Mouse (Mus musculus) MEL (cell line): ENCODE measurements around the gene Eme2. TPM values are rescaled to one million over a fixed set of nuclear protein-coding genes. Genes with fewer than 3 reads are reported as not detected.

Experiments used
- DNase-seq: peaks from one replicate; pipeline ENCODE4 v3.0.0; 2011; ENCODE audit warnings: low read depth, low spot score
- H3K27ac ChIP-seq: 2 replicates; pipeline ENCODE4 v1.5.1; 2012; ENCODE audit warnings: low read depth, mild to moderate bottlenecking, control low read depth, low read length, moderate library complexity; ENCODE audit not compliant: control insufficient read depth
- H3K27me3 ChIP-seq, 2 experiments: fragments of 150-350 bp in 1 of 2; sonication (generic) in 1 of 2; 2 replicates each; pipeline ENCODE4 v1.6.1; 2012; ENCODE audit warnings: low read length in 2 of 2, mild to moderate bottlenecking in 2 of 2, improper control_type of control experiment in 1 of 2, moderate library complexity in 1 of 2; ENCODE audit not compliant: insufficient read depth in 2 of 2, control insufficient read depth in 1 of 2
- H3K36me3 ChIP-seq, 2 experiments: 2 replicates each; pipeline ENCODE4 v1.6.1; 2012 to 2014; ENCODE audit warnings: low read length in 2 of 2, improper control_type of control experiment in 1 of 2, inconsistent platforms in 1 of 2, mild to moderate bottlenecking in 1 of 2; ENCODE audit not compliant: insufficient read depth in 2 of 2, control insufficient read depth in 1 of 2
- H3K4me1 ChIP-seq, 2 experiments: fragments of 150-350 bp in 1 of 2; sonication (generic) in 1 of 2; 2 replicates each; pipeline ENCODE4 v1.6.1; 2012; ENCODE audit warnings: low read length in 2 of 2, improper control_type of control experiment in 1 of 2, mild to moderate bottlenecking in 1 of 2; ENCODE audit not compliant: insufficient read depth in 2 of 2, control insufficient read depth in 1 of 2
- H3K4me3 ChIP-seq, 2 experiments: fragments of 150-350 bp in 1 of 2; sonication (generic) in 1 of 2; 2 replicates each; pipeline ENCODE4 v1.5.1; 2012; ENCODE audit warnings: low read depth in 2 of 2, low read length in 2 of 2, mild to moderate bottlenecking in 2 of 2, moderate library complexity in 2 of 2, control low read depth in 1 of 2, improper control_type of control experiment in 1 of 2; ENCODE audit not compliant: control insufficient read depth in 1 of 2, insufficient read depth in 1 of 2
- H3K79me2 ChIP-seq: 2 replicates; pipeline ENCODE4 v1.6.1; 2012; ENCODE audit warnings: mild to moderate bottlenecking, low read length, moderate library complexity; ENCODE audit not compliant: control insufficient read depth, poor library complexity, insufficient read depth
- H3K9ac ChIP-seq: 2 replicates; pipeline ENCODE4 v1.6.1; 2012; ENCODE audit warnings: low read depth, mild to moderate bottlenecking, control low read depth, low read length, moderate library complexity; ENCODE audit not compliant: control insufficient read depth, poor library complexity, severe bottlenecking
- H3K9me3 ChIP-seq: fragments of 150-350 bp; sonication (generic); replicated peaks from 2 replicates; pipeline ENCODE4 v1.6.1; 2012; ENCODE audit warnings: mild to moderate bottlenecking, low read length, improper control_type of control experiment, moderate library complexity; ENCODE audit not compliant: insufficient read depth
- CHD1 ChIP-seq: IDR thresholded peaks from 2 replicates; pipeline ENCODE4 v1.6.1; 2012; ENCODE audit warnings: low read depth, mild to moderate bottlenecking, inconsistent platforms, low read length, improper control_type of control experiment
- CHD2 ChIP-seq: IDR thresholded peaks from 2 replicates; pipeline ENCODE4 v1.6.1; 2011; ENCODE audit warnings: low read length, improper control_type of control experiment
- CTCF ChIP-seq, 3 experiments: IDR thresholded peaks in 2 of 3; conservative IDR thresholded peaks in 1 of 3; 2 replicates each; pipeline ENCODE4 v1.5.1; 2011 to 2012; ENCODE audit warnings: low read length in 3 of 3, low read depth in 2 of 3, mild to moderate bottlenecking in 2 of 3, improper control_type of control experiment in 1 of 3, inconsistent platforms in 1 of 3, mixed read lengths in 1 of 3, moderate library complexity in 1 of 3; ENCODE audit not compliant: control insufficient read depth in 1 of 3, insufficient read depth in 1 of 3, poor library complexity in 1 of 3, severe bottlenecking in 1 of 3
- E2F4 ChIP-seq: IDR thresholded peaks from 2 replicates; pipeline ENCODE4 v1.6.1; 2011; ENCODE audit warnings: low read depth, low read length, improper control_type of control experiment, borderline replicate concordance
- ELF1 ChIP-seq: IDR thresholded peaks from 2 replicates; pipeline ENCODE4 v1.6.1; 2014; ENCODE audit warnings: low read depth, mild to moderate bottlenecking, inconsistent platforms, low read length, improper control_type of control experiment, moderate library complexity
- EP300 ChIP-seq, 2 experiments: IDR thresholded peaks; 2 replicates each; pipeline ENCODE4 v1.6.1; 2011; ENCODE audit warnings: improper control_type of control experiment in 2 of 2, low read length in 2 of 2, low read depth in 1 of 2, mild to moderate bottlenecking in 1 of 2
- ETS1 ChIP-seq: IDR thresholded peaks from 2 replicates; pipeline ENCODE4 v1.6.1; 2012; ENCODE audit warnings: low read depth, mild to moderate bottlenecking, inconsistent platforms, low read length, improper control_type of control experiment, moderate library complexity
- GATA1 ChIP-seq: IDR thresholded peaks from 2 replicates; pipeline ENCODE4 v1.6.1; 2011; ENCODE audit warnings: low read depth, low read length, improper control_type of control experiment
- HCFC1 ChIP-seq: IDR thresholded peaks from 2 replicates; pipeline ENCODE4 v1.6.1; 2012; ENCODE audit warnings: low read depth, mild to moderate bottlenecking, inconsistent platforms, low read length, improper control_type of control experiment, moderate library complexity
- JUND ChIP-seq: IDR thresholded peaks from 2 replicates; pipeline ENCODE4 v1.6.1; 2011; ENCODE audit warnings: low read depth, mild to moderate bottlenecking, improper control_type of control experiment, low read length
- KAT2A ChIP-seq: conservative IDR thresholded peaks from 2 replicates; pipeline ENCODE4 v1.6.1; 2012; ENCODE audit warnings: low read depth, low read length, improper control_type of control experiment, inconsistent platforms
- MAFK ChIP-seq: IDR thresholded peaks from 2 replicates; pipeline ENCODE4 v1.6.1; 2011; ENCODE audit warnings: low read depth, mild to moderate bottlenecking, low read length, improper control_type of control experiment, borderline replicate concordance
- MAX ChIP-seq: IDR thresholded peaks from 2 replicates; pipeline ENCODE4 v1.6.1; 2011; ENCODE audit warnings: low read length, improper control_type of control experiment
- MAZ ChIP-seq: IDR thresholded peaks from 2 replicates; pipeline ENCODE4 v1.6.1; 2012; ENCODE audit warnings: low read depth, mild to moderate bottlenecking, inconsistent platforms, low read length, improper control_type of control experiment
- MXI1 ChIP-seq: IDR thresholded peaks from 2 replicates; pipeline ENCODE4 v1.6.1; 2011; ENCODE audit warnings: mild to moderate bottlenecking, low read depth, low read length, improper control_type of control experiment
- MYB ChIP-seq: IDR thresholded peaks from 2 replicates; pipeline ENCODE4 v1.6.1; 2011; ENCODE audit warnings: mild to moderate bottlenecking, low read depth, low read length, improper control_type of control experiment
- MYC ChIP-seq: IDR thresholded peaks from 2 replicates; pipeline ENCODE4 v1.6.1; 2011; ENCODE audit warnings: low read depth, mild to moderate bottlenecking, low read length, improper control_type of control experiment, moderate library complexity
- NELFE ChIP-seq: IDR thresholded peaks from 2 replicates; pipeline ENCODE4 v1.6.1; 2011; ENCODE audit warnings: low read depth, low read length, improper control_type of control experiment
- NRF1 ChIP-seq: IDR thresholded peaks from 2 replicates; pipeline ENCODE4 v1.6.1; 2014; ENCODE audit warnings: low read depth, mild to moderate bottlenecking, inconsistent platforms, low read length, improper control_type of control experiment, moderate library complexity; ENCODE audit not compliant: poor library complexity, insufficient read depth, severe bottlenecking
- POLR2A ChIP-seq, 2 experiments: IDR thresholded peaks; 2 replicates each; pipeline ENCODE4 v1.6.1; 2011 to 2012; ENCODE audit warnings: low read length in 2 of 2, mild to moderate bottlenecking in 2 of 2, control low read depth in 1 of 2, improper control_type of control experiment in 1 of 2, low read depth in 1 of 2, moderate library complexity in 1 of 2; ENCODE audit not compliant: control insufficient read depth in 1 of 2, insufficient read depth in 1 of 2, poor library complexity in 1 of 2
- POLR2AphosphoS5 ChIP-seq: IDR thresholded peaks from 2 replicates; pipeline ENCODE4 v1.6.1; 2012; ENCODE audit warnings: low read depth, borderline replicate concordance, mild to moderate bottlenecking, inconsistent platforms, low read length, moderate library complexity, mixed read lengths
- RAD21 ChIP-seq: IDR thresholded peaks from 2 replicates; pipeline ENCODE4 v1.6.1; 2011; ENCODE audit warnings: mild to moderate bottlenecking, low read depth, low read length, improper control_type of control experiment
- RCOR1 ChIP-seq: IDR thresholded peaks from 2 replicates; pipeline ENCODE4 v1.6.1; 2012; ENCODE audit warnings: low read depth, mild to moderate bottlenecking, inconsistent platforms, low read length, improper control_type of control experiment
- SIN3A ChIP-seq: IDR thresholded peaks from 2 replicates; pipeline ENCODE4 v1.6.1; 2012; ENCODE audit warnings: low read length, improper control_type of control experiment, inconsistent platforms
- SMC3 ChIP-seq: IDR thresholded peaks from 2 replicates; pipeline ENCODE4 v1.6.1; 2011; ENCODE audit warnings: low read depth, low read length, improper control_type of control experiment
- TAL1 ChIP-seq: IDR thresholded peaks from 2 replicates; pipeline ENCODE4 v1.6.1; 2012; ENCODE audit warnings: mild to moderate bottlenecking, inconsistent platforms, low read length, moderate library complexity, mixed read lengths
- TBP ChIP-seq: IDR thresholded peaks from 2 replicates; pipeline ENCODE4 v1.8.0; 2011; ENCODE audit warnings: low read depth, low read length, improper control_type of control experiment
- UBTF ChIP-seq: IDR thresholded peaks from 2 replicates; pipeline ENCODE4 v1.6.1; 2012; ENCODE audit warnings: low read depth, mild to moderate bottlenecking, inconsistent platforms, low read length, improper control_type of control experiment, moderate library complexity, borderline replicate concordance; ENCODE audit not compliant: insufficient read depth
- USF1 ChIP-seq: IDR thresholded peaks from 2 replicates; pipeline ENCODE4 v1.6.1; 2014; ENCODE audit warnings: low read depth, mild to moderate bottlenecking, inconsistent platforms, low read length, improper control_type of control experiment, moderate library complexity
- USF2 ChIP-seq, 2 experiments: IDR thresholded peaks; 2 replicates each; pipeline ENCODE4 v1.6.1; 2011 to 2012; ENCODE audit warnings: improper control_type of control experiment in 2 of 2, low read length in 2 of 2, borderline replicate concordance in 1 of 2, inconsistent platforms in 1 of 2, low read depth in 1 of 2, mild to moderate bottlenecking in 1 of 2; ENCODE audit not compliant: insufficient read depth in 1 of 2
- ZC3H11A ChIP-seq: IDR thresholded peaks from 2 replicates; pipeline ENCODE4 v1.6.1; 2012; ENCODE audit warnings: low read depth, mild to moderate bottlenecking, inconsistent platforms, low read length, improper control_type of control experiment
- ZKSCAN1 ChIP-seq: IDR thresholded peaks from 2 replicates; pipeline ENCODE4 v1.6.1; 2012; ENCODE audit warnings: low read depth, mild to moderate bottlenecking, inconsistent platforms, low read length, improper control_type of control experiment, moderate library complexity
- ZNF384 ChIP-seq: IDR thresholded peaks from 2 replicates; pipeline ENCODE4 v1.6.1; 2012; ENCODE audit warnings: low read depth, mild to moderate bottlenecking, inconsistent platforms, low read length, improper control_type of control experiment
- polyA plus RNA-seq, 2 experiments: library from polyadenylated mRNA; stranded (reverse) in 1 of 2; unstranded in 1 of 2; fragments of >175 nt in 1 of 2; fragments of >200 nt in 1 of 2; gene quantifications; 2 replicates each; pipeline versions ENCODE4 v1.2.1 to v1.2.4; 2012; ENCODE audit warnings: low replicate concordance in 2 of 2, low read depth in 1 of 2; ENCODE audit not compliant: insufficient read length in 2 of 2, insufficient read depth in 1 of 2, missing spikeins in 1 of 2
- total RNA-seq: library from RNA; depleted of rRNA; stranded (reverse); fragments of 300-350 nt; gene quantifications from 2 replicates; pipeline ENCODE4 v1.2.3, GENCODE M21; 2012

The Eme2 gene
- total and polyA plus RNA-seq, 3 experiments, result 15.1 to 26.8 TPM; not detected in 1

- TF ChIP-seq CHD1, result no peak
- TF ChIP-seq ZKSCAN1, result no peak
- peak; percentile 42; the same call in 1 of the 2 replicates for TF ChIP-seq MAX
- TF ChIP-seq TBP, result peak; percentile 60; the same call in 1 of the 2 replicates
- TF ChIP-seq, all 39 proteins: peak for 16
Measured at GRCm38 (mm10) chr17:24850065-24850772, 44.7 kb downstream of the Eme2 start, which contains the start of gene Fahd1 (continued).

DNA sequence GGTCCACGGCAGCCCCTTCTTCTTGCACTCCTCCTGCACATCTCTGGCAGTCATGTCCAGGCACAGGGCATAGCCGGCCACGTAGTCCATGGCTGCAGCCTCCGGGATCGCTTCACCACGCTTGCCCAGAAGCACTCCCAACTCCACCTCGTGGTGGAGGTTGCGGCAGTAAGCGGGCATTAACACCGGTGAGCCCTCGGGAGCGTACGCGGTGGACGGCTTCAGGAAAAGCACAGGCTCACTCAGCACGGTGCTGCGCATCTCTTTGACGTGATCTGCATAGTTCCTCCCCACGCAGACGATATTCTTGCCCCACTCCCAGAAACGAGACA lies 45.2 kb downstream of the Eme2 start:
- H3K4me1 ChIP-seq, result peaks cover 0 to 15% of the 10 kb centered on the region in 2 experiments; a peak in 2 of 4 replicates
- no peak for DNase-seq
- peaks cover 0 to 13% of the 10 kb centered on the region in 2 experiments; a peak in 2 of 4 replicates for H3K36me3 ChIP-seq
- peak overlapping the region; percentile 64 to 81 for H3K4me3 ChIP-seq
- H3K27me3 ChIP-seq, result no peaks in the 10 kb centered on the region
- H3K79me2 ChIP-seq, result peaks cover 3% of the 10 kb centered on the region; the same call in 1 of the 2 replicates
- peak overlapping the region; percentile 63 for H3K27ac ChIP-seq
- H3K9ac ChIP-seq, result peak overlapping the region; percentile 67
- no peaks in the 10 kb centered on the region for H3K9me3 ChIP-seq
- TF ChIP-seq ZKSCAN1 (no peak), USF2 (IDR thresholded peaks at IDR 0.05; ENCODE audit: borderline replicate concordance in 1 of 2, insufficient read depth in 1 of 2, low read depth in 1 of 2, low read length in 2 of 2) (no peak), POLR2AphosphoS5 (0 out of 2 replicates have a peak, but pooled peaks have one; percentile 15), EP300 (IDR thresholded peaks at IDR 0.05; ENCODE audit: low read depth in 1 of 2, low read length in 2 of 2) (no peak), RAD21 (no peak), NRF1 (peak; percentile 50; the same call in 1 of the 2 replicates), CHD2 (no peak), MAFK (no peak), GATA1 (no peak), HCFC1 (peak; percentile 72; the same call in 1 of the 2 replicates), KAT2A (no peak), E2F4 (no peak), CHD1 (0 out of 2 replicates have a peak, but pooled peaks have one; percentile 53), CTCF (IDR thresholded peaks at IDR 0.05 in 2 of 3, conservative IDR thresholded peaks at IDR 0.05 in 1 of 3; ENCODE audit: control insufficient read depth in 1 of 3, insufficient read depth in 1 of 3, low read depth in 2 of 3, low read length in 3 of 3, poor library complexity in 1 of 3, severe bottlenecking in 1 of 3) (0 out of 6 replicates have a peak, but pooled peaks of 1 of the 3 experiments have one; percentile 11), ETS1 (no peak), RCOR1 (no peak), POLR2A (IDR thresholded peaks at IDR 0.05; ENCODE audit: control insufficient read depth in 1 of 2, insufficient read depth in 1 of 2, low read depth in 1 of 2, low read length in 2 of 2, poor library complexity in 1 of 2) (no peak; a peak in 1 of 4 replicates), ZNF384 (no peak), USF1 (no peak), MAX (peak; percentile 73), SIN3A (peak; percentile 80), TAL1 (no peak), MAZ (0 out of 2 replicates have a peak, but pooled peaks have one; percentile 67), MYB (no peak), SMC3 (no peak), ELF1 (no peak), UBTF (0 out of 2 replicates have a peak, but pooled peaks have one; percentile 44), MYC (peak; percentile 89), TBP (no peak), NELFE (no peak), ZC3H11A (no peak), JUND (no peak), MXI1 (peak; percentile 81)
